Mouse (Mus musculus): Measurements from ENCODE around the gene Thsd4.

Gene Thsd4

GRCm38 (mm10) chr9:60129235-60129991 is 392.4 kb downstream of the Thsd4 start:
- no peak for DNase-seq

- DNase-seq = no peak
Measured at GRCm38 (mm10) chr9:60126961-60127360, 394.9 kb downstream of the Thsd4 start.

DNA sequence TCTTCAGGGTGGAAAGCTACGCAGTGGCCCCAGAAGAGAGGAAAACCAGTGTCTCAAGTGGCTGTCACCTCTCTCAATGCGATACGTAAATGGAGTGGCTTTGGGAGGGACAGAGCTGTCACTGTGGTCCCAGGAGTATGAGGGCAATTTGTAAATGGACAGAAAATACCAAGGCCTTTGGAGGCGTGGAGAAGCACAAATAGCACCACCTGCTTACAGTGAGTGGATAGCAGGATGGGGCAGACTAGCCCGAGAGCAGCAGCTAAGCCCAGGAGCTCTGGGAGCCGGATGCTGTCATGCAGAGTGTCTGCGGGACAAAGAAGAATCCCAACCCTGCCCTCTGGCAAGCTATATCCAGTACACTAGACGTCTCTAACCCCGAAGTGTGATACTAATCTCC is 397.7 kb downstream of the Thsd4 start:
- DNase-seq = no peak

- no peak for DNase-seq
Measured at GRCm38 (mm10) chr9:60123066-60123465, 398.8 kb downstream of the Thsd4 start.

GRCm38 (mm10) chr9:60119846-60120245 is 402.0 kb downstream of the Thsd4 start:
- no peak for DNase-seq

DNA sequence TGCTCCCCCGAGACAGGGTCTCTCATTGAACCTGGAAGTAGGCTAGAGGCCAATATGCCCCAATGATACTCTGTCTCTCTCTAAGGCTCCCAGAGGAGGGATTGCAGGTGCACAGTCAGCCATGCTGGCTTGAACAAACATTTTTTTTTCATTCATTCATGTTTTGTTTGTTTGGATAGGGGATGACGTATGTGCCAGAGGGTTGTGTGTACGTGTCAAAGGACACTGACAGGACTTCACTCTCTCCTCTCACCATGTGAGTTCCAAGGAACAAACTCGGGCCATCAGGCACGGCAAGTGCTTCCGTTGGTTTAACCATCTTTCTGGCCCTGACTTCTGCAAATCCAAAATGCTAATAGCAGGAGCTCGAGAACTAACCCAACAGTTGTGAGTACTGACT is 404.0 kb downstream of the Thsd4 start:
- DNase-seq = no peak

GRCm38 (mm10) chr9:60115711-60116247 is 406.1 kb downstream of the Thsd4 start:
- no peak for DNase-seq

DNA sequence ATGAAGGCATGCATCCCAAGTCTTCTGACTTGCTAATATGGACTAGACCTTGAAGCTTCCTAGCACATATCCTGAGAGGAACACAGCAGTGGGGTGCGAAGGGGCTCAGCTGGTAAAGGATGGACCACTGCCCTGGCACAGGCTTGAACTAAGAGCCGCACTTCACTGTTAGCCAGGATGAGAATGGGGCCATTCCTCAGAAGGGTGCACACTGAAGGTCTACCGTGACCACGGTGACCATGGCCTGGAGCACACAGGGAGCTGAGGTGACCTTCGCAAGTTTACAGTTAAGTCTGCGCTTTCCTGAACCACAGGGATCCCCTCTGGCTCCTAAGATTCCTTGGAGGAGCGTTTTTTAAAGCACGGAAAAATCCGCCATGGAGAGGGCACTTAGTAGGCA is 406.5 kb downstream of the Thsd4 start:
- DNase-seq = no peak

DNA sequence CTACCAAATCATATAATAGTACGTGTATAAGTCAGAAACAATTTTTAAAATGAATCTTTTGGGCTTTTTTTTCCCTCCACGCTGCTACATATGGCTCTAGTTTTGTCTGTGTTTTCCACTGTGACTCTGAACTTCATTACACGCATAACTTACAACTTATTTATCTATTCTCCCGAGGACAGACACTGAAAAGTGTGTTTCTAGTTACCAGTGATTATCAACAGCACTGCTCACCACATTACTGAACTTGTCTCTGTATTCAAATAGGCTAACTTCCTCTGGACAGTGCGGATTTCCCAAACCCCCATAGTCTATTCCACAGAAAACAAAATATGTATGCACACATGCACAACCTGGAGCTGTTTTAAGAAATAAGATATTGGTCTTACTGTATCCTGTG is 411.6 kb downstream of the Thsd4 start:
- no peak for DNase-seq

DNA sequence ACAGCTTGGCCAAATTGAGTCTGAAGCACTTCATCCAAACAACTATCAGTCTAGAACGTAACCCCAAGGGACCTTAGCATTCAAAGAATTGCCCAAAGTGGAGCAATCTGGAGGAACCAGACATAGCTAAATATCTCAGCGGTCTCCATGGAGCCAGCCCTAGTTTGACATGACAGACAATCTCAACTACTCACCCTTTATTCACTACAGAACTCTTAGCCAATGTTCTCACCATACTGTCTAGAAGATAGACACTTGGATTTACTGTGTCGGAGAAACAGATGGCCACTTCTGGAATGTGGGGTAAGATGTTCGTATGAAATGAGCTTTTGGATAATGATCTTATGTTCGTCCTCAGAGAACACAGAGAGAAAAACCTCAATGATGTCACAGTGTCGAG is 415.2 kb downstream of the Thsd4 start:
- no peak for DNase-seq

DNA sequence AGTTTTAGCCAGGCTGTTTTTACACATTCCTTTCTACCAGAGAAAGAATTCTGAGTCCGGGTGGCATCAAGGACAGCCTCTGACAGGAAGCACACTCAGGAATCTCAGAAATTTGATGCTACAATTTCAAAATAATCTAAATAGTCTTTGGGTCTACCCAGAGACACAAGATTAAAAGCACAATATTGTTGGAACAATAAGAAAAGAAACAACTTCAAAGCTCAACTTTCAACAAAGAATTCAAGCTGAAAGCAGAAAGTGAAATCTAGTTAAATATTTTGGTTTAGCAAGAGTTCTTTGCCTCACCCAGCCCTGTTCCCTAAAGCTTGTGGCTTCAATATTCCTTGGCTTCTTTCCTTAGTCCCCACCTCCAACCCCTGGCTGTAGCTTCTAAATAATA is 415.7 kb downstream of the Thsd4 start:
- DNase-seq = no peak

DNA sequence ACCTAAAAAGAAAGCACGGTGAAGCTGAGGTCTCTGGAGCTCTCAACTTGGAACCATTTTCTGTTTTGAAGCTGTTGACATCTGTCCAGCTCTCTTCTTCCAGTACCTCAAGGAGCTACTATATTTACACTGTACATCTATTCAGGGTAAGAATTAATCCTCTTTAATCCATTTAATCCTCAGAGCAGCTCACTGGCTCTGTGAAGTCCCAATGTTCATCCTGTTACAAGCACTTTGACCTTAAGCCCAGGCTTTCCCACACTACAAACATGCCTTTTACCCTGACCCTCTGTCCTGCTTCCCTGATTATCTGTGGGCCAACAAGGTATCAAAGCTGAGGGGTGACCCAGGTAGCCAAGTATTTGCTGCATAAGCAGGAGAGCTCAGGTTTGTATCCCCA is 427.6 kb downstream of the Thsd4 start:
- no peak for DNase-seq

DNA sequence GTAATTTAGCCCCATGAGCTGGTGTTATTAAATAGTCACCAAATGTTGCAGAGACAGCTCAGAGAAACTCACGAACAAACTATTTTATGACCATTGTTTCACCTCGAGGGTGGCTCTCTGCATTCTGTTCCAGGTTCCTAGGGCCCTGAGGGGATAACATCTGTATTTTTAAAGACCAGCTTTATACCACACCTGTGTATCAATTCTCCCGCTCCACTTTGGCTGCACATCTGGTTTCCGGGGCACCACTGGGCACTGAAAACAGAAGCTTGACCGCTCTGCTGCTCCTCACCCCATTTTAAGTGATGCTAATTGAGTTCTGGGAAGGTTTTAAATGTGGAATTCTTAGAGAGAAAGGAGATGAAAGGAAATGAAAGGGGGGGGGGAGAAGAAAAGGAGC is 429.4 kb downstream of the Thsd4 start:
- DNase-seq = no peak

GRCm38 (mm10) chr9:60089441-60089840 is 432.4 kb downstream of the Thsd4 start:
- DNase-seq = no peak

DNA sequence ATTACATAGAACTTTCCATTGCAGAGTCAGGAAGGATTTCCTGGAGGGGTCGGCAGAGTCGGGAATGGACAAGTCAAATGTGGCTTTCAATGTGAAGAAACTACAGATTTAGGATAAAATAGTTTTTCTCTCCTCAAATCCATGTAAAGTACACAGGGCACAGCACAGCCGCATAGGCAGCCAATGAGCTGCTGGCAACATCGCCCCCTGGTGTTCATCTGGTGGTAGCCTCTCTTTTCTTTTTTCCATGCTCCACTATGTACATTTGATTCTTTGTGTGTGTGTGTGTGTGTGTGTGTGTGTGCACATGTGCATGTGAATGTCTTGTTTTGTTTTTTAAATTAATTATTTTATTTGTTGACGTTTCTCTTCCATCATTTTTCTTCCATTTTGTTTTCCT is 433.7 kb downstream of the Thsd4 start:
- DNase-seq = peak in 1 of 2 experiments; percentile 75

GRCm38 (mm10) chr9:60082107-60082581 is 439.7 kb downstream of the Thsd4 start:
- DNase-seq = peak in 1 of 2 experiments; percentile 25

DNA sequence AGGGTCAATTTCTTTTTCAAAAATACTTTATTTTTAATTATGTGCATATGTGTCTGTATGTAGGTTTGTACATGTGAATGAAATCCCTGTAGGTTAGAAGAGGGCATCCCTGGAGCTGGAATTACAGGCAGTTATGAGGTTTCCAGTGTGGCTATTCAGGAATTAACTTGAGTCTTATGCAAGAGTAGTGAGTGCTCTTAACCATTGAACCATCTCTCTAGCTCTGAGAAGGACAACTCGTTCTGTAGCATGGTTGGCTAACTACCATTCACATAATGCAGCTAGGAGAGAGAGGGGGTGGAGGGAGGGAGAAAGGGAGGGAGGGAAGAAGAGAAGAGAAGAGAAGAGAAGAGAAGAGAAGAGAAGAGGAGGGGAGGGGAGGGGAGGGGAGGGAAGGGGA is 444.1 kb downstream of the Thsd4 start:
- DNase-seq = peak in 1 of 2 experiments; percentile 13

DNA sequence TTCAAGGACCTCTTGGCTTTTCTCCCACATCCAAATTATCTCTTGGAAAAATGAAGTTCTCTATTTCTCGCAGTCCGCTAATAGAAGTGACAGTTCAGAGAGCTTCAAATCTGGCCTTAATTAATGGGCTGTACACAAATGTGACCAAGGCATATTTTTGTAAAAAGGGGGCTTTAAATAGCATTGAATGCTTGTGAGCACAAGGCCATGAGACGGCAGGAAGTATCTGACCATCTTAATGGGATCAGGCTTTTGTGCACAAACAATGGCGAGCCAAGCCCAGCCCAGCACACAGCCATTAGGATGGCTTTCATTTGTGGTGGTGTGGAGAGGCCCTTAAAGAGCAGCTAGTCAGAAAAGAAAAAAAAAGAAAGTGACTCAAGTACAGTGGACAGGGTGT is 445.4 kb downstream of the Thsd4 start:
- DNase-seq = no peak

GRCm38 (mm10) chr9:60071620-60072263 is 450.1 kb downstream of the Thsd4 start:
- no peak for DNase-seq

- no peak for DNase-seq
Measured at GRCm38 (mm10) chr9:60067241-60067640, 454.6 kb downstream of the Thsd4 start.

- no peak for DNase-seq
Measured at GRCm38 (mm10) chr9:60065184-60065583, 456.7 kb downstream of the Thsd4 start.

- no peak for DNase-seq
Measured at GRCm38 (mm10) chr9:60063191-60063720, 458.6 kb downstream of the Thsd4 start.

DNA sequence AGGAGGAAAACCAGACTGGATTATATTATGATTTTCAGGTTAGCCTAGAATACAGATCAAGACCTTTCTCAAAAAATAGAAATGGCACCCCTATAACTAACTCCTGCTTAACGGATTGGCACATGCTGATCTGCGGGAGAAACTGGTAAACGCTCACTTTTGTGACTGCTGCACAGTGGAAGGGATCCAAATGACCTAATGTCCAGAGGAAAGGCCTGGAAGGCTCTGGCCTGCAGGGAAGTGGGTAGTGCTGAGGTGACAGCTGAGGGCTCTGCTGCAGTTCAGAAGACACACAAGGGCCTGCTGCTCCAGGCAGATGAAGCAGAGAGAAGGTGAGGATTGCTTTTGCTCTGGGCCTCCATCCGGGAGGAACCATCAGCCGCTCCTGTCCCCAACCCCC is 465.7 kb downstream of the Thsd4 start:
- DNase-seq = peak in 1 of 2 experiments; percentile 4

DNA sequence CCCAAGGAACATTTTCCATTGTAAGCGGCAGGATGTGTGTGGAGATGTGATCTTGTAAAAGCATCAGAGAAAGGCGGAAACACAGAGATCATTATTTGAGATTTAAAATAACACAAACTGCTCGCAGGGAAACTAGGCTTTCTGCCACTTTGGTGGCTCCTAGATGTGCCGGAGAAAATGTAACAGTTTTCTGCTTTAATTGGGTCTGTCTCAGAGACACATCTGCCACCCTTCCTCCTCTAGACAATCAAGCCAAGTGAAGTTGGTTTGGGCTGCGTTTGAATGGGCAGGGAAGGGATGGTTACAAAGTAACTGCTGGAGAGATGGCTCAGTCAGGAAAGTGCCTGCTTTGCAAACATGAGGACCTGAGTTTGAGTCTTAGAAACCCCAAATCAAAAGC is 466.9 kb downstream of the Thsd4 start:
- DNase-seq = peak in 1 of 2 experiments; percentile 6

All from kidney, postnatal 36 days (tissue).